Mouse (Mus musculus): ENCODE measurements at regions not wholly inside any gene's neighbourhood (a gene's known extent, or its start where the extent isn't known, plus 50 kb on each side); places are given as distances from the start of the nearest gene placed in this dataset.

DNA sequence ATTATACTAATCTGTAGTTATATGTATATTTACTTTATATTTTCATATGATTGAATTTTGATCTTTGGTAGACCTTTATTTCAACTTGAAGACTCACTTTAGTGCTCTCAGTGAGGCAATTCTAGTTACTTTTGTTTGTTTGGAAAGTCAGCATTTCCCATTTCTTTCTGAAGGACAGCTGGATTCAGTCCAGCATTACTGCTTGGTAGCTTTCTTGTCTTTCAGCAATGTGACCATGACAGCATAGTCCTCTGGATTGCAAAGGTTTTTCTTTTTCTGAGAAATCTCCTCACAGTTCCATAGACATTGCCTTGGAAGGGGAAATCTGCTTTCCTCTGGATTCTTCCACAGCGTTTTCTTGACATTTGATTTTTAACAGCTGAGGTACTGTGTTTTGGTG lies 93.1 kb downstream of the Fam76b start:
- 67% methylated on average over 1 of the region's 1 CpGs for WGBS
- no peak overlapping the region for H3K27ac ChIP-seq (ENCODE audit: low read length)
- no peaks in the 10 kb centered on the region for H3K27me3 ChIP-seq (ENCODE audit: insufficient read depth, low read length)
- peaks cover 4% of the 10 kb centered on the region; the same call in 1 of the 2 replicates for H3K9me3 ChIP-seq (ENCODE audit: low read length)
- no peaks in the 10 kb centered on the region for H3K4me1 ChIP-seq (ENCODE audit: insufficient read depth, low read length)
- H3K36me3 ChIP-seq (ENCODE audit: insufficient read depth, low read length), result no peaks in the 10 kb centered on the region
- no peak overlapping the region for H3K9ac ChIP-seq (replicated peaks; ENCODE audit: low read length)
- H3K4me3 ChIP-seq (ENCODE audit: low read length), result no peak overlapping the region
- no peak overlapping the region for H3K4me2 ChIP-seq (replicated peaks; ENCODE audit: low read depth, low read length)
- no peak for ATAC-seq (ENCODE audit: low FRiP score, low TSS enrichment)

DNA sequence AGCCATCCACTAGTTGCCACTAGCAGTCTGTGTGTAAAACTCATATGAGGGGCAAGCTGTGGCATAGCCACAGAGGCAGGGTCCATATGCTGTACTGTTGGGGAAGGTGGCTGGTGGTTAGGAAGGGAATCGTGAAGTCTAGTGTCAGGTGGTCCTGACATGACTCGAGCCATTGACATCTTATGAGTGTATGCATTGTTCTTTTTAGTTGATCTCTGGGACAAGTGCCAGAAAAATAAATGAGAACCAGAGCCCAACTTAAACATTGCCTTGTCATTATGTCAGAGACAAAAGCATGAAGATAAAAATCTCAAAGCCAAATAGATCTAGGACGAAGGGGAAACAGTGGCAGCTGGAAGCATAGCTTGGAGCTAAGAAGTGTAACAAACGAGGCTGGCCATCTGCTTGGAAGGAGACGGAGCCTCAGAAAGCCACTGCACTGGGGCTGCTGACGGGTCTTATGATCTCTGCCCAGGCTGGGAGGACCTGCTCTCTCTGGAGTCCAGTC lies 104.5 kb downstream of the Fam76b start:
- H3K27ac ChIP-seq (ENCODE audit: low read length), result no peak overlapping the region
- WGBS, result 35% methylated on average over 6 of the region's 6 CpGs
- H3K9me3 ChIP-seq (ENCODE audit: low read length), result peaks cover 3% of the 10 kb centered on the region; the same call in 1 of the 2 replicates
- H3K4me3 ChIP-seq (ENCODE audit: low read length), result no peak overlapping the region
- no peaks in the 10 kb centered on the region for H3K36me3 ChIP-seq (ENCODE audit: insufficient read depth, low read length)
- H3K27me3 ChIP-seq (ENCODE audit: insufficient read depth, low read length), result no peaks in the 10 kb centered on the region
- ATAC-seq (ENCODE audit: low FRiP score, low TSS enrichment), result no peak
- no peak overlapping the region for H3K4me2 ChIP-seq (replicated peaks; ENCODE audit: low read depth, low read length)
- no peak overlapping the region for H3K9ac ChIP-seq (replicated peaks; ENCODE audit: low read length)
- peaks cover 6% of the 10 kb centered on the region; the same call in 1 of the 2 replicates for H3K4me1 ChIP-seq (ENCODE audit: insufficient read depth, low read length)

DNA sequence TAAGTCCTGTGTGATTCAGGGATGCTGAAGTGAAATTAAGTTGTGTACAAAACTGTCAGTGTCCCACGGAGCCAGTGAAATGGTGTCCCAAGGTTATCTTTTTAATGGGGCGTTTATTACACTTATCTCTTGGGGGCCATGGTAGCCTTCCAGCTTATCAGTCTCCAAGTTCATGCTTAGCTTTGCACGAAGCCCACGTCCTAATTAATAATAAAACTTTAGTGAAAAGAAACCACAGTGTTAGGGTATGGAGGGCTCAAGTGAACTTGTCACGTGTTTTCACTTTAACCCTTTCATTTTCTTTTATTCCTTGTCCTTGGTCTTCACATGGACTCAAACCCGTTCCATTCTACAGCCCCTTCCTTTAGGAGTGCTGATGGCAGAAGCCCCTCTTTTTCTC lies 105.9 kb downstream of the Fam76b start:
- no peak overlapping the region for H3K9ac ChIP-seq (replicated peaks; ENCODE audit: low read length)
- no peaks in the 10 kb centered on the region for H3K36me3 ChIP-seq (ENCODE audit: insufficient read depth, low read length)
- H3K9me3 ChIP-seq (ENCODE audit: low read length), result peaks cover 3% of the 10 kb centered on the region; the same call in 1 of the 2 replicates
- H3K4me1 ChIP-seq (ENCODE audit: insufficient read depth, low read length), result peaks cover 6% of the 10 kb centered on the region; the same call in 1 of the 2 replicates
- no peak overlapping the region for H3K27ac ChIP-seq (ENCODE audit: low read length)
- no peak overlapping the region for H3K4me2 ChIP-seq (replicated peaks; ENCODE audit: low read depth, low read length)
- WGBS, result 43% methylated on average over 6 of the region's 6 CpGs
- no peak for ATAC-seq (ENCODE audit: low FRiP score, low TSS enrichment)
- H3K27me3 ChIP-seq (ENCODE audit: insufficient read depth, low read length), result no peaks in the 10 kb centered on the region
- no peak overlapping the region for H3K4me3 ChIP-seq (ENCODE audit: low read length)

DNA sequence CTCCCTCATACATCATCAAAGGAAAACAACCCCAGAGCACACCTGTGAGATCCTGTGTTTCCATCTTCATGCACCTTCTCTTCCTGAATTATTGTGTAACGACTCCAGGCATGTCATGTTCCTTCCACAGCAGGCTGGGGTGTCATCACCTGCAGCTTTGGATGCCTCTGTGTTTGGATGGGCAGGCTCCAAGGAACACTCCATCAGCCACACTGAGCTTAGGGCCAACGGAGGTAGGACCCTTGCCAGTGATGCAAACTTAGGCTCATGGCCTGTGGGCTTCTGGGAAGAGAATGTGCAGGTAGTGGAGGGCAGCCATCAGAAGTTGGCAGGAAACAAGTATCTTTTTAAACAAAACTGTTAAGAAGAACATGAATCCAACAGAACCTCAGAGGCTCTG lies 109.8 kb downstream of the Fam76b start:
- Histone ChIP-seq H3K4me3 (ENCODE audit: low read length) (no peak overlapping the region), H3K36me3 (ENCODE audit: insufficient read depth, low read length) (no peaks in the 10 kb centered on the region), H3K9me3 (ENCODE audit: low read length) (no peaks in the 10 kb centered on the region), H3K4me1 (ENCODE audit: insufficient read depth, low read length) (peaks cover 3% of the 10 kb centered on the region; the same call in 1 of the 2 replicates), H3K9ac (replicated peaks; ENCODE audit: low read length) (no peak overlapping the region), H3K4me2 (replicated peaks; ENCODE audit: low read depth, low read length) (no peak overlapping the region), H3K27ac (ENCODE audit: low read length) (no peak overlapping the region), H3K27me3 (ENCODE audit: insufficient read depth, low read length) (no peaks in the 10 kb centered on the region)
- 86% methylated on average over 2 of the region's 2 CpGs for WGBS
- ATAC-seq (ENCODE audit: low FRiP score, low TSS enrichment), result no peak

DNA sequence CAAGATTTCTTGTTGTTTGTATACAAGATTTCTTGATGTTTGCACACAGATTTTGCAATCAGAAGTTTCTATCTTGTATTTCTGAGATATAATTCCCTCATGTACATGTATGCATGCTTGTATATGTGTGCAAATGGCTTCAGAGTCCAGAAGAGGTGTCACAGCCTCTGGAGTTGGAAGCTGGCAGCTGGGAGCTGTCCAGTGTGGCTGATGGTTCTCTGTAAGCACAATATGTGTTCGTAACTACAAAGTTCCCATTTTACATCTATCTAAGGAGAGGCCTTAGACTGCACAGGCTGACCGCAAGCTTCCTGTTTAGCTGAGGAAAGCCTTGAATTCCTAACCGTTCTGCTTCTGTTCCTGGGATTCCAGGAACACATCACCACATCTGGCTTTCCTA lies 119.0 kb downstream of the Fam76b start:
- Histone ChIP-seq H3K9me3 (ENCODE audit: low read length) (no peaks in the 10 kb centered on the region), H3K9ac (replicated peaks; ENCODE audit: low read length) (no peak overlapping the region), H3K27me3 (ENCODE audit: insufficient read depth, low read length) (no peaks in the 10 kb centered on the region), H3K4me3 (ENCODE audit: low read length) (no peak overlapping the region), H3K36me3 (ENCODE audit: insufficient read depth, low read length) (no peaks in the 10 kb centered on the region), H3K27ac (ENCODE audit: low read length) (no peak overlapping the region), H3K4me1 (ENCODE audit: insufficient read depth, low read length) (no peaks in the 10 kb centered on the region), H3K4me2 (replicated peaks; ENCODE audit: low read depth, low read length) (no peak overlapping the region)
- WGBS, result 60% methylated on average over 3 of the region's 3 CpGs
- ATAC-seq (ENCODE audit: low FRiP score, low TSS enrichment), result no peak

DNA sequence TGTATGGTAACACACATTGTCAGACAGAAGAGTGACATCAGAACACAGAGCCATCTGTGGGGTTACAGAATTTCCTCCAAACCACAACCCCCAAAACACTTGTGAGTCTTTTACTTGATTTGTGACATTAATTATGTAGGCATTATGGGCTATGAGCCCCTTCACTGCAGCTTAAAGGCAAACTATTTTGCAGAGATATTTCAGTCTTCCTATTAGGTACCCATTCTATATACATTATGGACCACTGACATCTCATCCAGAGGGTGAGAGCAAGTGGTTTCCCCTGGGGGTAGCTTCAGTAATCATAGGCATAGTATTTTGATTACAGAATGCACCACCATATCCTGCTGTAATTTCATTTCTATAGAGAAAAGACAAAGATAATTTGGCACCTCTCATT lies 124.6 kb downstream of the Fam76b start:
- H3K9me3 ChIP-seq (ENCODE audit: low read length), result no peaks in the 10 kb centered on the region
- H3K4me2 ChIP-seq (replicated peaks; ENCODE audit: low read depth, low read length), result no peak overlapping the region

DNA sequence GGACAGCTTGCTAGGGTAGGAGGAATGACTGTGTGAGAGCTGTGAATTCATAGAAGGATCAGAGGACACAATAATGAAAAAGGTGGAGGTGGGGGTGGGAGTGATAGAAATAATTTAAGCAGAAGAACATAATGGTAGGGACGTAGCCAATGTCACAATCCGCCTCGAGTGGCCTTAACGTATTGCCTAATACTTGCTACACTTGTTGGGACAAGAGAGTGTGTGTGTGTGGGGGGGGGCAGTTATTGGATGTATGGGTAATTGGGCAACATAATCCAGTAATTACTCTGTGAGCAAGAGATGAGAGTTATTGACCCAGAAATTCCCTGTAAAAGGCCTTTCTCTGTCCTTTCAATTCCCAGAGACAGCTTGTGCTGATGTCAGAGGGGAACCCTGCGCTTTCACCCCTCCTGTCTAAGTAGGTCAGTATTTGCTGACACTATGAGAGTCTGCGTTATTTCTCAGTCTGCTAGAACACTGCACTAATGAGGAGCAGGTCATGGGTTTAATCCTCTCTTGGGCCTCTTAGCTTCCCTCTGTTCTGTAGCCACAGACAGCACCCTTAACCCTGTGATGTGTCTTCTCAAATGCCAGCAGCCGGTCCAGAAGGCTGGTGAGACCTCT lies 135.7 kb downstream of the Fam76b start:
- Histone ChIP-seq H3K9ac (replicated peaks; ENCODE audit: low read length) (no peak overlapping the region), H3K4me3 (ENCODE audit: low read length) (no peak overlapping the region), H3K4me1 (ENCODE audit: insufficient read depth, low read length) (no peaks in the 10 kb centered on the region), H3K27ac (ENCODE audit: low read length) (no peak overlapping the region), H3K36me3 (ENCODE audit: insufficient read depth, low read length) (no peaks in the 10 kb centered on the region), H3K27me3 (ENCODE audit: insufficient read depth, low read length) (no peaks in the 10 kb centered on the region), H3K9me3 (ENCODE audit: low read length) (no peaks in the 10 kb centered on the region), H3K4me2 (replicated peaks; ENCODE audit: low read depth, low read length) (no peak overlapping the region)
- WGBS, result 74% methylated on average over 7 of the region's 7 CpGs
- no peak for ATAC-seq (ENCODE audit: low FRiP score, low TSS enrichment)

More for the DNA sequence above, 124.6 kb downstream of the Fam76b start:
- no peak overlapping the region for H3K4me3 ChIP-seq (ENCODE audit: low read length)
- H3K9ac ChIP-seq (replicated peaks; ENCODE audit: low read length), result no peak overlapping the region
- no peak overlapping the region for H3K27ac ChIP-seq (ENCODE audit: low read length)
- H3K4me1 ChIP-seq (ENCODE audit: insufficient read depth, low read length), result no peaks in the 10 kb centered on the region
- no peak for ATAC-seq (ENCODE audit: low FRiP score, low TSS enrichment)
- no peaks in the 10 kb centered on the region for H3K36me3 ChIP-seq (ENCODE audit: insufficient read depth, low read length)
- H3K27me3 ChIP-seq (ENCODE audit: insufficient read depth, low read length), result no peaks in the 10 kb centered on the region

DNA sequence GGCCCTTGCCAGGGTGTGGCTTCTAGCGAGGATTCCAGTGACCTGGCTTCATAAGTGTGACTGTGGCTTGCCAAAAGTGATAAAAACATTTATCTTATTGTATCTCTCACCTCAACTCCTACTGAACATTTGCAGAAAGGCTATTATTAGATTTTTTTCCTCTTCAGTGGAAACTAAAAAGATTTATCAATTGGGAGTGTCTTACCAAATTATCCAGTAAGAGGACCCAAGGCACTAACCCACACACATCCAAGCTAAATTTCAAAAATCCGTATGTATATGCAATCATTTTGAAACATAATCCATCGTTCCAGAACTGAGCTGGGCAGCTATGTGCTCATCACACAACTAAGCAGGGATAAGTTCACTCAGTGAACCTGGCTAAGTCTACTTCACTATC lies 136.3 kb downstream of the Fam76b start:
- no peaks in the 10 kb centered on the region for H3K4me1 ChIP-seq (ENCODE audit: insufficient read depth, low read length)
- H3K36me3 ChIP-seq (ENCODE audit: insufficient read depth, low read length), result no peaks in the 10 kb centered on the region
- H3K9ac ChIP-seq (replicated peaks; ENCODE audit: low read length), result no peak overlapping the region
- H3K4me2 ChIP-seq (replicated peaks; ENCODE audit: low read depth, low read length), result no peak overlapping the region
- no peak for ATAC-seq (ENCODE audit: low FRiP score, low TSS enrichment)
- H3K27me3 ChIP-seq (ENCODE audit: insufficient read depth, low read length), result no peaks in the 10 kb centered on the region
- H3K4me3 ChIP-seq (ENCODE audit: low read length), result no peak overlapping the region
- WGBS, result 71% methylated on average over 3 of the region's 3 CpGs
- no peaks in the 10 kb centered on the region for H3K9me3 ChIP-seq (ENCODE audit: low read length)
- no peak overlapping the region for H3K27ac ChIP-seq (ENCODE audit: low read length)

DNA sequence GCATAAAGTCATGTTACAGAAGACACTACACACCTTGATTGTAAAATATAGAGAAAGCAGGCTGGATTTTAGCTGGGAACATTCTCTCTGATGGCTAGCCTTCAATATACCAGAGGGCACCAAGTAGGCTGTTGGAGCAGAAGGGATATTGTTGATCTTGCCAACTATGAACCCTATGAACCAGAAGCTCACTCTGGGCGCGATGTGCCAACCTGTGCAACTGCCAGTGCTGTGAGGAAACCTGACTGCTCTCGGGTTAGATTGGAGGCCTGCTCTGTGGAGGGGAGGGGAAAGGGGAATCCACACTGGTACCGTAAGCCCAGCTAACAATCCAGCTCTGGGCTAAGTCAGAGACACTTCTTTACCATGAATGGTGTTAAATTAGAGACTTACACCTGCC lies 136.7 kb downstream of the Fam76b start:
- Histone ChIP-seq H3K27me3 (ENCODE audit: insufficient read depth, low read length) (no peaks in the 10 kb centered on the region), H3K4me1 (ENCODE audit: insufficient read depth, low read length) (no peaks in the 10 kb centered on the region), H3K4me2 (replicated peaks; ENCODE audit: low read depth, low read length) (no peak overlapping the region), H3K9me3 (ENCODE audit: low read length) (no peaks in the 10 kb centered on the region), H3K36me3 (ENCODE audit: insufficient read depth, low read length) (no peaks in the 10 kb centered on the region), H3K9ac (replicated peaks; ENCODE audit: low read length) (no peak overlapping the region), H3K4me3 (ENCODE audit: low read length) (no peak overlapping the region), H3K27ac (ENCODE audit: low read length) (no peak overlapping the region)
- no peak for ATAC-seq (ENCODE audit: low FRiP score, low TSS enrichment)
- WGBS, result 86% methylated on average over 4 of the region's 4 CpGs

DNA sequence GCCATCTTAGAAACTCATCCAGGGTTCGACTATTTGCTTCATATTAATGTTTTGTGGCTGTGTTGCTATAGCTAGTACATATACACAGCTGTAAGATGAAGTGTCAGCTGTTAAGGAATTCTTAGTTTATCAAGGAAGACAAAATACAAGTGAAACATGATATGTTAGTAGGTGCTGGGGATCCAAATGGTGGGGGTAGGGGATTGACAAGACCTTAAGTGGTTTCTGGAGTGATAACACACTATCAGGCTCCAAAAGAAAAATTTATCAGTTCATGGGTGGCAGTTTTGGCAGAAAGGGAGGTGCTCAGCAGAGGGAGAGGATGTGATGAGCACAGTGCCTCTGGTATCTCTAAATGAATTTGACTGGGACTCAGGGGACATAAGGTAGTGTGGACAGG lies 138.7 kb downstream of the Fam76b start:
- no peaks in the 10 kb centered on the region for H3K36me3 ChIP-seq (ENCODE audit: insufficient read depth, low read length)
- no peaks in the 10 kb centered on the region for H3K4me1 ChIP-seq (ENCODE audit: insufficient read depth, low read length)
- no peaks in the 10 kb centered on the region for H3K27me3 ChIP-seq (ENCODE audit: insufficient read depth, low read length)
- no peaks in the 10 kb centered on the region for H3K9me3 ChIP-seq (ENCODE audit: low read length)
- no peak overlapping the region for H3K9ac ChIP-seq (replicated peaks; ENCODE audit: low read length)
- no peak overlapping the region for H3K4me3 ChIP-seq (ENCODE audit: low read length)
- ATAC-seq (ENCODE audit: low FRiP score, low TSS enrichment), result no peak
- H3K4me2 ChIP-seq (replicated peaks; ENCODE audit: low read depth, low read length), result no peak overlapping the region
- WGBS, result 94% methylated on average over 1 of the region's 1 CpGs
- H3K27ac ChIP-seq (ENCODE audit: low read length), result no peak overlapping the region

Data from kidney, embryonic 16.5 days (tissue).